Mouse (Mus musculus) CH12.LX (cell line): ENCODE data around the gene Adrb1.

Experiments
- CTCF ChIP-seq, 2 experiments: IDR thresholded peaks in 1 of 2; conservative IDR thresholded peaks in 1 of 2; 2 replicates each; pipeline ENCODE4 v1.5.1; 2011 to 2012; ENCODE audit warnings: low read depth in 2 of 2, low read length in 2 of 2, improper control_type of control experiment in 1 of 2, inconsistent platforms in 1 of 2, mild to moderate bottlenecking in 1 of 2, moderate library complexity in 1 of 2
- E2F4 ChIP-seq: IDR thresholded peaks from 2 replicates; pipeline ENCODE4 v1.6.1; 2011; ENCODE audit warnings: low read depth, low read length, improper control_type of control experiment; ENCODE audit not compliant: insufficient replicate concordance
- KAT2A ChIP-seq: IDR thresholded peaks from 2 replicates; pipeline ENCODE4 v1.6.1; 2012; ENCODE audit warnings: low read length, improper control_type of control experiment, inconsistent platforms; ENCODE audit not compliant: insufficient replicate concordance
- MAFK ChIP-seq: IDR thresholded peaks from 2 replicates; pipeline ENCODE4 v1.6.1; 2011; ENCODE audit warnings: low read length, improper control_type of control experiment; ENCODE audit not compliant: insufficient replicate concordance
- NELFE ChIP-seq: IDR thresholded peaks from 2 replicates; pipeline ENCODE4 v1.6.1; 2011; ENCODE audit warnings: low read depth, low read length, improper control_type of control experiment
- SIN3A ChIP-seq: IDR thresholded peaks from 2 replicates; pipeline ENCODE4 v1.6.1; 2012; ENCODE audit warnings: low read length, improper control_type of control experiment, inconsistent platforms
- SMC3 ChIP-seq: IDR thresholded peaks from 2 replicates; pipeline ENCODE4 v1.6.1; 2011; ENCODE audit warnings: low read depth, low read length, improper control_type of control experiment
- TBP ChIP-seq: conservative IDR thresholded peaks from 2 replicates; pipeline ENCODE4 v1.6.1; 2011; ENCODE audit warnings: low read depth, low read length, improper control_type of control experiment
- ZKSCAN1 ChIP-seq: IDR thresholded peaks from 2 replicates; pipeline ENCODE4 v1.6.1; 2012; ENCODE audit warnings: low read depth, inconsistent platforms, low read length, improper control_type of control experiment, borderline replicate concordance

DNA sequence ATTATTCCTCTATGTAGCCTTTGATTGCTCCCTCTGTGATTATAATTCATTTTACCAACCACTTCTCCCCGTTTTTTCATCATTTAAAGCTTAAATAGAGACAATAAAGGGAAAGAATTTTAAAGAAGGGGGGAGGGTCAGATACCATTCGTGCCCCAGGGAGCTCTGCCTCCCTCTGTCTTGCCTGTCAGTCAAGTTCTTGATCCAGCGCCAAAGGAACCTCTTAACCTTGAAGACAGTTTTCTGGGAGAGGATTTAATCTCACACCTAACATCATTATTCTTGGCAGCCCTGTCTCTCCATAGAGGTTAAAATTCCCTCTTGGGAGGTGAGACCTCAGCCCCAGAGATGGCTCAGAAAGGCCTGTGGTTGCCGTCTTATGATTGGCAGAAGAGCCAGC, 28.7 kb downstream of the Adrb1 start:
- TF ChIP-seq CTCF (conservative IDR thresholded peaks at IDR 0.05 in 1 of 2, IDR thresholded peaks at IDR 0.05 in 1 of 2; ENCODE audit: low read depth in 2 of 2, low read length in 2 of 2), result no peak
- no peak for TF ChIP-seq MAFK
- TF ChIP-seq NELFE, result no peak
- TF ChIP-seq SIN3A, result no peak
- no peak for TF ChIP-seq TBP
- TF ChIP-seq ZKSCAN1, result no peak
- TF ChIP-seq KAT2A, result no peak
- TF ChIP-seq SMC3, result no peak
- no peak for TF ChIP-seq E2F4
